Comparison of ENCODE assay signal across 25 mouse cellular contexts in genomic region chr16:49939376-49939775, GRCm38 (mm10).
"Had no signal": no experiment of that assay in that cellular context is flagged by ENCODE, and none has a peak within 500 bp of the region (broad histone marks: within the 10 kb centered on the region; RNA-seq: fewer than 3 reads in every experiment).

No protein-coding gene starts in this region.

- H3K27ac ChIP-seq: gastrocnemius, adult 2 months; heart, adult 2 months; heart, embryonic 13.5 days; heart, embryonic 15.5 days; hindbrain, embryonic 13.5 days; hindbrain, embryonic 15.5 days; hindbrain, postnatal 0 days; kidney, embryonic 15.5 days; kidney, postnatal 0 days; limb, embryonic 10.5 days; limb, embryonic 12.5 days; liver, embryonic 13.5 days; liver, embryonic 15.5 days had no signal

- H3K4me3 ChIP-seq: gastrocnemius, adult 2 months; heart, adult 2 months; heart, embryonic 13.5 days; heart, embryonic 15.5 days; hindbrain, embryonic 13.5 days; hindbrain, embryonic 15.5 days; kidney, embryonic 15.5 days; limb, embryonic 10.5 days; limb, embryonic 12.5 days; liver, embryonic 13.5 days; liver, embryonic 15.5 days had no signal

- H3K27me3 ChIP-seq: heart, embryonic 13.5 days; heart, embryonic 15.5 days; hindbrain, embryonic 13.5 days; hindbrain, embryonic 15.5 days; kidney, embryonic 15.5 days; limb, embryonic 12.5 days; liver, embryonic 13.5 days; liver, embryonic 15.5 days had no signal

- H3K36me3 ChIP-seq: heart, embryonic 13.5 days; heart, embryonic 15.5 days; hindbrain, embryonic 13.5 days; hindbrain, embryonic 15.5 days; kidney, embryonic 15.5 days; limb, embryonic 10.5 days; limb, embryonic 12.5 days; liver, embryonic 13.5 days; liver, embryonic 15.5 days had no signal

- DNase-seq: gastrocnemius, adult 2 months; gastrocnemius, postnatal 10 days; gastrocnemius, postnatal 25 days; heart, adult 11 months; heart, adult 2 months; heart, postnatal 14 days; heart, postnatal 36 days; kidney, adult 11 months; kidney, adult 2 months; kidney, adult 9 months; kidney, postnatal 14 days; kidney, postnatal 36 days; layer of hippocampus, adult 9-11 months; liver; liver, embryonic 13.5 days had no signal
